Mouse (Mus musculus): ENCODE results near the gene Erp29. TPM values are rescaled to one million over a fixed set of nuclear protein-coding genes. Genes with fewer than 3 reads are reported as not detected.
"Not testable (repeated sequence)": the region's sequence is repeated elsewhere in the genome, so short reads cannot be mapped to it uniquely, and the experiment has no call there.

Erp29 gene
- polyA plus RNA-seq (2015; fragmentation: Nextera tagmentation; extraction: Ambion mirVana) = 152 and 160 TPM in 2 replicates

DNA sequence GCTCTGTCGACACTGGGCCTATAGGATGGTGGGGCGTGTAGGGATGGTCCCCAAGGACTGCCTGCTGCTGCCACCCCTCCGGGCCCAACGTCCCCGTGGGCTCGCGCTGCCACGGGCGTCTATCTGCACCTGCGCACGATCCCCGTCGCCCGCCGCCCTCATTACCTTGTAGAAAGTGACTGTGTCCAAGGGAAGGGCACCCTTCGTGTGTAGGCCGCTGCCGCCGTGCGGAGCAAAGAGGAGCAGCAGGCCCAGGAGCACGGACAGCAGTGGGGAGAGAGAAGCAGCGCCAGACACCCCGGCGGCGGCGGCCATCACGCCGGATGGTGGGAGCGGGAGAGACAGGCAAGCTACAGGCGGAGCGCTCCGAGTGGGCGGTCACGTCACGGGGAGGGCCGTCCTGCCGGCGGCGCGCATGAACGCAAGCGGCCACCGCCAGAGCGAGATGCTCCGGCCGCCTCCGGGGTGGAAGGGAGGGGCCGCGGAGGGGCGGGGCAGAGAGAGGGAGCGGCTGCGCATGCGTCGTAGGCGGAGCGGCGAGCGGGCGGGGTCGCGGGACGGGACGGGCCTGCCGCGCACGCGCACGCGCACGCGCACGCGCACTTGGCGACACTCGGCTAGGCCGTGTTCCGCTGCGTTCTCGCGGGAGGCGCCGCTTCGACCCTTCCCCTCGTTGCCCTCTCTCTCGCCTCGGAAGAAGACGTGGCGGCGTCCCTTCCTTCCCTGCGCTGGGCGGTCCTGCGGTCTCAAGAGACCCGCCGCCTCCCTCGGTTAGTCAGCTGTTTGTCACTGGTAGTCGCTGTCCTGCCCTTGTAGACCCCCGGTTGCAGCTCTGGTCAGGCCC lies at the start of gene Erp29:
Gene Erp29 (minus strand): TSS at position 481 of the 844 bp plus-strand sequence.
- ATAC-seq = peak; percentile 93
- Histone ChIP-seq H3K9me3 (no peaks in the 10 kb centered on the region), H3K4me1 (replicated peaks) (peaks cover 32% of the 10 kb centered on the region), H3K27me3 (no peaks in the 10 kb centered on the region), H3K36me3 (peaks cover 22% of the 10 kb centered on the region), H3K27ac (peak within 1 kb of the TSS; percentile 94), H3K9ac (replicated peaks) (peak within 1 kb of the TSS; percentile 93), H3K4me3 (replicated peaks) (peak within 1 kb of the TSS; percentile 76), H3K4me2 (replicated peaks) (peak within 1 kb of the TSS; percentile 85)
- WGBS = under 1% methylated on average over 86 of the region's 97 CpGs

- H3K36me3 ChIP-seq; H3K4me2 ChIP-seq (replicated peaks); ATAC-seq; H3K27ac ChIP-seq; H3K27me3 ChIP-seq; H3K4me3 ChIP-seq (replicated peaks); H3K9me3 ChIP-seq; H3K9ac ChIP-seq (replicated peaks); H3K4me1 ChIP-seq (replicated peaks): not testable (repeated sequence)
- 79% methylated on average over 11 of the region's 17 CpGs for WGBS
These were observed 49.2 kb upstream of the Erp29 start for GRCm38 (mm10) chr5:121501424-121501996.

- no peak overlapping the region for H3K4me2 ChIP-seq (replicated peaks)
- no peak overlapping the region for H3K9ac ChIP-seq (replicated peaks)
- H3K4me3 ChIP-seq (replicated peaks) = no peak overlapping the region
- no peaks in the 10 kb centered on the region for H3K9me3 ChIP-seq
- H3K36me3 ChIP-seq = no peaks in the 10 kb centered on the region
- ATAC-seq = no peak
- H3K4me1 ChIP-seq (replicated peaks) = no peaks in the 10 kb centered on the region
- no peak overlapping the region for H3K27ac ChIP-seq
- no peaks in the 10 kb centered on the region for H3K27me3 ChIP-seq
- 76% methylated on average over 7 of the region's 7 CpGs for WGBS
These were observed 48.4 kb upstream of the Erp29 start for GRCm38 (mm10) chr5:121500719-121501118.

DNA sequence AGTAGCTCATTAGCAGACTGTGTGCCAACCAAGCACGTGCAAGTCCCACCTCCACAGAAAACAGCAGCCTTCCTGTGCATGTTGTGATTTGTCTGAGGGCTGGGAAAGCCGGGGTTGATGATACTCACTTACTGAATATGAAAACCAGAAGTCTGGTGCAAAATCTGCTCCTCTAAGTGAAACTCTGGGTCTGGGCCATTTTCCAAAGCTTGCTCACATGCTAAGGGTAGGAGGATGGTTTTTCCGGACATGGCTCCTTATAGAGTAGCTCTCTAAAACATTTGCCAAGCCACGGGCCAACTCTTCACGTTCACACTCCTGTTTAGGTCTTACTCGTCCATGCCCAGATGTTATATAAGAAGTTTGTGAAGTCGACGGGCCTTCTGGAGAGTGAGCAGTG lies 41.0 kb upstream of the Erp29 start:
- no peaks in the 10 kb centered on the region for H3K9me3 ChIP-seq
- no peak overlapping the region for H3K27ac ChIP-seq
- no peaks in the 10 kb centered on the region for H3K4me1 ChIP-seq (replicated peaks)
- no peak overlapping the region for H3K9ac ChIP-seq (replicated peaks)
- 81% methylated on average over 8 of the region's 8 CpGs for WGBS
- no peak for ATAC-seq
- H3K36me3 ChIP-seq = no peaks in the 10 kb centered on the region
- no peaks in the 10 kb centered on the region for H3K27me3 ChIP-seq
- H3K4me2 ChIP-seq (replicated peaks) = no peak overlapping the region
- H3K4me3 ChIP-seq (replicated peaks) = no peak overlapping the region

DNA sequence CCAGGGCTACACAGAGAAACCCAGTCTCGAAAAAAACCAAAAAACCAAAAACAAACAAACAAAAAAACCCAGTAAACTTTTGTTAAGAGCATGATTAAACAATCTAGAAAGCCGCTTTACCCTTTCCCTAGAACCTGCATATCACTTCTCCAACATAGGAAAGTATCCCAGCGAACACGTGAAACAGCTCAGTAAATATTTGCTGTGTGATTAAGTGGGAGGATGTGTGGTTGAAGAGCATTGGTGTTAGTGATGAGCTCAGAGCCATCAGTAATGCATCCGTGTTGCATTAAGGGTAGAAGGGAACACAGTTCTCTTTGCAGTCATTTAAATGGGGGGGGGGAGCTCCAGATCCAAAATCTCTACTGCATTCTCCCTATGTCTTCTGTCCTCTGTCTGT lies 32.5 kb upstream of the Erp29 start:
- Histone ChIP-seq H3K9ac (replicated peaks) (no peak overlapping the region), H3K4me2 (replicated peaks) (no peak overlapping the region), H3K4me3 (replicated peaks) (no peak overlapping the region), H3K27ac (no peak overlapping the region), H3K9me3 (no peaks in the 10 kb centered on the region), H3K36me3 (no peaks in the 10 kb centered on the region), H3K4me1 (replicated peaks) (no peaks in the 10 kb centered on the region), H3K27me3 (no peaks in the 10 kb centered on the region)
- ATAC-seq = no peak
- 83% methylated on average over 5 of the region's 5 CpGs for WGBS

GRCm38 (mm10) chr5:121477680-121478079 lies 25.4 kb upstream of the Erp29 start:
- H3K27me3 ChIP-seq = no peaks in the 10 kb centered on the region
- no peak overlapping the region for H3K9ac ChIP-seq (replicated peaks)
- WGBS = 36% methylated on average over 3 of the region's 3 CpGs
- H3K9me3 ChIP-seq = no peaks in the 10 kb centered on the region
- H3K4me2 ChIP-seq (replicated peaks) = no peak overlapping the region
- H3K4me3 ChIP-seq (replicated peaks) = no peak overlapping the region
- no peak for ATAC-seq
- H3K27ac ChIP-seq = no peak overlapping the region
- no peaks in the 10 kb centered on the region for H3K4me1 ChIP-seq (replicated peaks)
- no peaks in the 10 kb centered on the region for H3K36me3 ChIP-seq

DNA sequence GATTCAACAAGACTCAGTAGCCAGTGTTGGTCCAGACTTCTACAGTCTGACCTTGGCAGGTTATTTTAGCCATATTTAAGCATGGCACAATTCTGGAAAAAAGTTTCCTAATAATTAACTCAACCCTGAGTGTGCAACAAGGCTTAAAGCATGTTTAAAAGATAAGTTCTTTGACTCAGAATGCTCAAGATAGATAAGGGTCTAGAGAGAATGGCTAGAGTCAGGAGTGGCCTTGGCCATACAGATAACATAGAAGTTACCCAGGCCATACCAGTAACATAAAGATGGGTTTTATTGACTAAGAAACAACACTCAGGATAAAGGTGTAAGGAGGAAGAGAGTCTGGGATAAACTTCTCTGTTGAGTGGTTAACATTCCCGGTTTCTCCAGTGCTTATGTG lies 23.7 kb upstream of the Erp29 start:
- WGBS = 94% methylated on average over 1 of the region's 1 CpGs
- H3K4me2 ChIP-seq (replicated peaks) = no peak overlapping the region
- ATAC-seq = no peak
- no peaks in the 10 kb centered on the region for H3K27me3 ChIP-seq
- H3K27ac ChIP-seq = no peak overlapping the region
- H3K36me3 ChIP-seq = no peaks in the 10 kb centered on the region
- H3K9me3 ChIP-seq = no peaks in the 10 kb centered on the region
- H3K4me3 ChIP-seq (replicated peaks) = no peak overlapping the region
- H3K4me1 ChIP-seq (replicated peaks) = no peaks in the 10 kb centered on the region
- no peak overlapping the region for H3K9ac ChIP-seq (replicated peaks)

DNA sequence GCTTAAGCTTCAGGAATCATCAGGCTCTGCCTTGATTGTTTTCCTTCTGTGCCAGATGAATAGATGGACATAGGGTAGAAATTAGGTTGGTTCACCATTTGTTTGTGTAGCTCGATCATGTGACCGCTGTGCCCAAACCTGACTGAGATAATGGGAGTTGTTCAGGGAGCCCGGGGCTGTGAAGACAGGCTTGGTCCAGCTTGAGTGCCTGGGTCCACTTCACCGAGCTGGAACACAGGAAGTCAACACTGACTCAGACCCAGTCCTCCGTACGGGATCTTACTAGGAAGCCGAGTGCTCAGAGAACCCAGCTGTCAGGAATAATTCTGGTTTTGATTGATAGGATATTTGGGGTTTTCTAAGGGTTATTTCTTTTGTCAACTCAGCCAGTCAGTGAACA lies 22.3 kb upstream of the Erp29 start:
- Histone ChIP-seq H3K36me3 (no peaks in the 10 kb centered on the region), H3K4me3 (replicated peaks) (no peak overlapping the region), H3K9me3 (no peaks in the 10 kb centered on the region), H3K9ac (replicated peaks) (no peak overlapping the region), H3K4me2 (replicated peaks) (no peak overlapping the region), H3K4me1 (replicated peaks) (no peaks in the 10 kb centered on the region), H3K27me3 (no peaks in the 10 kb centered on the region), H3K27ac (no peak overlapping the region)
- 66% methylated on average over 7 of the region's 7 CpGs for WGBS
- no peak for ATAC-seq

- H3K9me3 ChIP-seq = no peaks in the 10 kb centered on the region
- 81% methylated on average over 2 of the region's 2 CpGs for WGBS
- no peak overlapping the region for H3K4me2 ChIP-seq (replicated peaks)
- no peaks in the 10 kb centered on the region for H3K4me1 ChIP-seq (replicated peaks)
- no peak overlapping the region for H3K4me3 ChIP-seq (replicated peaks)
- H3K27me3 ChIP-seq = no peaks in the 10 kb centered on the region
- ATAC-seq = no peak
- H3K9ac ChIP-seq (replicated peaks) = no peak overlapping the region
- H3K27ac ChIP-seq = no peak overlapping the region
- no peaks in the 10 kb centered on the region for H3K36me3 ChIP-seq
These were observed 20.1 kb upstream of the Erp29 start for GRCm38 (mm10) chr5:121472411-121472810.

- H3K9ac ChIP-seq (replicated peaks) = no peak overlapping the region
- no peaks in the 10 kb centered on the region for H3K36me3 ChIP-seq
- no peak for ATAC-seq
- no peak overlapping the region for H3K4me2 ChIP-seq (replicated peaks)
- no peaks in the 10 kb centered on the region for H3K27me3 ChIP-seq
- no peaks in the 10 kb centered on the region for H3K4me1 ChIP-seq (replicated peaks)
- H3K9me3 ChIP-seq = no peaks in the 10 kb centered on the region
- WGBS = 66% methylated on average over 3 of the region's 3 CpGs
- H3K27ac ChIP-seq = no peak overlapping the region
- H3K4me3 ChIP-seq (replicated peaks) = no peak overlapping the region
These were observed 17.3 kb upstream of the Erp29 start for GRCm38 (mm10) chr5:121469566-121469965.

- no peaks in the 10 kb centered on the region for H3K4me1 ChIP-seq (replicated peaks)
- H3K27me3 ChIP-seq = no peaks in the 10 kb centered on the region
- no peak overlapping the region for H3K4me3 ChIP-seq (replicated peaks)
- WGBS = 78% methylated on average over 5 of the region's 5 CpGs
- no peaks in the 10 kb centered on the region for H3K36me3 ChIP-seq
- no peaks in the 10 kb centered on the region for H3K9me3 ChIP-seq
- no peak overlapping the region for H3K4me2 ChIP-seq (replicated peaks)
- H3K27ac ChIP-seq = no peak overlapping the region
- no peak overlapping the region for H3K9ac ChIP-seq (replicated peaks)
- ATAC-seq = no peak
These were observed 11.4 kb upstream of the Erp29 start for GRCm38 (mm10) chr5:121463601-121464250.

- no peak overlapping the region for H3K9ac ChIP-seq (replicated peaks)
- WGBS = 67% methylated on average over 5 of the region's 5 CpGs
- no peak overlapping the region for H3K27ac ChIP-seq
- ATAC-seq = no peak
- no peaks in the 10 kb centered on the region for H3K9me3 ChIP-seq
- H3K4me1 ChIP-seq (replicated peaks) = no peaks in the 10 kb centered on the region
- H3K4me2 ChIP-seq (replicated peaks) = no peak overlapping the region
- no peaks in the 10 kb centered on the region for H3K36me3 ChIP-seq
- H3K27me3 ChIP-seq = no peaks in the 10 kb centered on the region
- no peak overlapping the region for H3K4me3 ChIP-seq (replicated peaks)
These were observed 10.7 kb upstream of the Erp29 start for GRCm38 (mm10) chr5:121462967-121463366.

All from midbrain, embryonic 13.5 days (tissue).